Mouse (Mus musculus) frontal cortex, adult (tissue): ENCODE data around the gene Parpbp.

Experiments used
- ATAC-seq: cut with Nextera tagmentation; 2 replicates; pipeline ENCODE4 v1.9.2; 2017; ENCODE audit warnings: mild to moderate bottlenecking, moderate library complexity, mixed read lengths; ENCODE audit not compliant: low TSS enrichment

Gene Parpbp

GRCm38 (mm10) chr10:88146707-88147477 is at the start of gene Parpbp, which contains the start of gene Nup37:
Parpbp (minus strand) TSS chr10:88146941.
Nup37 (plus strand) TSS chr10:88146992.
- peak; percentile 97 for ATAC-seq

GRCm38 (mm10) chr10:88167438-88168077 is 20.8 kb upstream of the Parpbp start:
- ATAC-seq, result no peak

- no peak for ATAC-seq
These were observed 19.4 kb upstream of the Parpbp start for GRCm38 (mm10) chr10:88166158-88166557.

GRCm38 (mm10) chr10:88162676-88163075 is 15.9 kb upstream of the Parpbp start:
- ATAC-seq, result no peak

- no peak for ATAC-seq
These were observed 15.4 kb upstream of the Parpbp start for GRCm38 (mm10) chr10:88162096-88162495.

GRCm38 (mm10) chr10:88151658-88152057 is 4.9 kb upstream of the Parpbp start:
- peak; percentile 66 for ATAC-seq

- no peak for ATAC-seq
These were observed 3.6 kb upstream of the Parpbp start for GRCm38 (mm10) chr10:88150381-88150780.

GRCm38 (mm10) chr10:88146187-88146586 is 554 bp downstream of the Parpbp start:
- ATAC-seq, result no peak

GRCm38 (mm10) chr10:88135630-88136029 is 11.1 kb downstream of the Parpbp start:
- ATAC-seq, result no peak

- ATAC-seq, result peak; percentile 50; the same call in 1 of the 2 replicates
These were observed 27.0 kb downstream of the Parpbp start for GRCm38 (mm10) chr10:88119721-88120120.

GRCm38 (mm10) chr10:88113290-88113689 is 33.5 kb downstream of the Parpbp start:
- ATAC-seq, result no peak

- no peak for ATAC-seq
These were observed 40.6 kb downstream of the Parpbp start for GRCm38 (mm10) chr10:88106169-88106568.

- ATAC-seq, result no peak
These were observed 56.0 kb downstream of the Parpbp start, which contains the start of gene Pmch for GRCm38 (mm10) chr10:88090772-88091171. Pmch (plus strand) TSS chr10:88091072.

GRCm38 (mm10) chr10:88067377-88067776 is 79.4 kb downstream of the Parpbp start:
- ATAC-seq, result no peak

- no peak for ATAC-seq
These were observed 81.9 kb downstream of the Parpbp start for GRCm38 (mm10) chr10:88064872-88065271.

GRCm38 (mm10) chr10:88063436-88063835 is 83.3 kb downstream of the Parpbp start:
- ATAC-seq, result no peak

- peak; percentile 85 for ATAC-seq
These were observed 89.6 kb downstream of the Parpbp start for GRCm38 (mm10) chr10:88056950-88057649.

- ATAC-seq, result no peak
These were observed 92.3 kb downstream of the Parpbp start for GRCm38 (mm10) chr10:88054233-88054985.

- no peak for ATAC-seq
These were observed 100.5 kb downstream of the Parpbp start for GRCm38 (mm10) chr10:88046098-88046771.

- ATAC-seq, result no peak
These were observed 102.4 kb downstream of the Parpbp start for GRCm38 (mm10) chr10:88044297-88044696.
